Mouse (Mus musculus): ENCODE data around the gene Susd3. TPM values are rescaled to one million over a fixed set of nuclear protein-coding genes. Genes with fewer than 3 reads are reported as not detected.
A peak's percentile ranks its signal among the peaks of the same experiment; 100 is the strongest.

Susd3 gene
- polyA plus RNA-seq, 1 experiment from 2014 or later: 2.5 TPM

GRCm38 (mm10) chr13:49192156-49192855 lies 56.2 kb downstream of the Susd3 start:
- H3K9ac ChIP-seq (replicated peaks): peak overlapping the region; percentile 18; the same call in 1 of the 2 replicates
- H3K36me3 ChIP-seq (replicated peaks; ENCODE audit: insufficient read depth, low read length): peaks cover 18% of the 10 kb centered on the region
- ATAC-seq (no peak), DNase-seq (no peak)
- H3K4me1 ChIP-seq (ENCODE audit: insufficient read depth): peaks cover 66% of the 10 kb centered on the region
- H3K9me3 ChIP-seq (ENCODE audit: low read length): no peaks in the 10 kb centered on the region
- H3K27me3 ChIP-seq (ENCODE audit: insufficient read depth, low read length): no peaks in the 10 kb centered on the region
- H3K4me2 ChIP-seq (ENCODE audit: low read depth, low read length): no peak overlapping the region
- H3K4me3 ChIP-seq (ENCODE audit: low read depth, low read length): no peak overlapping the region
- peak overlapping the region; percentile 95 for H3K27ac ChIP-seq (ENCODE audit: low read depth)
- 60% methylated on average over 16 of the region's 16 CpGs for WGBS (ENCODE audit: insufficient replicate concordance)
- TF ChIP-seq CTCF (IDR thresholded peaks at IDR 0.05; ENCODE audit: low read depth) (no peak), EP300 (IDR thresholded peaks at IDR 0.05; ENCODE audit: low read depth) (no peak)

- Histone ChIP-seq H3K9ac (replicated peaks) (peak overlapping the region; percentile 12), H3K36me3 (replicated peaks; ENCODE audit: insufficient read depth, low read length) (peaks cover 18% of the 10 kb centered on the region), H3K27me3 (ENCODE audit: insufficient read depth, low read length) (no peaks in the 10 kb centered on the region), H3K4me1 (ENCODE audit: insufficient read depth) (peaks cover 71% of the 10 kb centered on the region), H3K27ac (ENCODE audit: low read depth) (peak overlapping the region; percentile 95), H3K9me3 (ENCODE audit: low read length) (no peaks in the 10 kb centered on the region), H3K4me2 (ENCODE audit: low read depth, low read length) (peak overlapping the region; percentile 92), H3K4me3 (ENCODE audit: low read depth, low read length) (no peak overlapping the region)
- 39% methylated on average over 5 of the region's 5 CpGs for whole genome bisulfite sequencing (ENCODE audit: insufficient replicate concordance)
- ATAC-seq: no peak
- no peak for TF ChIP-seq CTCF (IDR thresholded peaks at IDR 0.05; ENCODE audit: low read depth)
- TF ChIP-seq EP300 (IDR thresholded peaks at IDR 0.05; ENCODE audit: low read depth): no peak
- no peak for DNase-seq
These were observed 56.9 kb downstream of the Susd3 start for GRCm38 (mm10) chr13:49191673-49192035.

GRCm38 (mm10) chr13:49190876-49191672 lies 57.4 kb downstream of the Susd3 start:
- no peak overlapping the region for H3K4me3 ChIP-seq (ENCODE audit: low read depth, low read length)
- peak overlapping the region; percentile 35 for H3K9ac ChIP-seq (replicated peaks)
- H3K36me3 ChIP-seq (replicated peaks; ENCODE audit: insufficient read depth, low read length): peaks cover 15% of the 10 kb centered on the region
- peaks cover 71% of the 10 kb centered on the region for H3K4me1 ChIP-seq (ENCODE audit: insufficient read depth)
- H3K27me3 ChIP-seq (ENCODE audit: insufficient read depth, low read length): no peaks in the 10 kb centered on the region
- peak overlapping the region; percentile 92 for H3K4me2 ChIP-seq (ENCODE audit: low read depth, low read length)
- TF ChIP-seq CTCF (IDR thresholded peaks at IDR 0.05; ENCODE audit: low read depth): no peak
- no peak for TF ChIP-seq EP300 (IDR thresholded peaks at IDR 0.05; ENCODE audit: low read depth)
- ATAC-seq: no peak
- peak; percentile 39 for DNase-seq
- H3K9me3 ChIP-seq (ENCODE audit: low read length): no peaks in the 10 kb centered on the region
- H3K27ac ChIP-seq (ENCODE audit: low read depth): peak overlapping the region; percentile 95
- 50% methylated on average over 7 of the region's 7 CpGs for WGBS (ENCODE audit: insufficient replicate concordance)

GRCm38 (mm10) chr13:49189970-49190870 lies 58.3 kb downstream of the Susd3 start:
- Histone ChIP-seq H3K9me3 (ENCODE audit: low read length) (no peaks in the 10 kb centered on the region), H3K4me3 (ENCODE audit: low read depth, low read length) (no peak overlapping the region), H3K4me1 (ENCODE audit: insufficient read depth) (peaks cover 65% of the 10 kb centered on the region), H3K27me3 (ENCODE audit: insufficient read depth, low read length) (no peaks in the 10 kb centered on the region), H3K36me3 (replicated peaks; ENCODE audit: insufficient read depth, low read length) (peaks cover 7% of the 10 kb centered on the region), H3K9ac (replicated peaks) (peak overlapping the region; percentile 35), H3K4me2 (ENCODE audit: low read depth, low read length) (peak overlapping the region; percentile 92), H3K27ac (ENCODE audit: low read depth) (peak overlapping the region; percentile 95)
- TF ChIP-seq CTCF (IDR thresholded peaks at IDR 0.05; ENCODE audit: low read depth): no peak
- TF ChIP-seq EP300 (IDR thresholded peaks at IDR 0.05; ENCODE audit: low read depth): peak; percentile 49
- ATAC-seq (no peak), DNase-seq (peak; percentile 57)
- 36% methylated on average over 12 of the region's 12 CpGs for WGBS (ENCODE audit: insufficient replicate concordance)

- Histone ChIP-seq H3K4me1 (ENCODE audit: insufficient read depth) (peaks cover 65% of the 10 kb centered on the region), H3K36me3 (replicated peaks; ENCODE audit: insufficient read depth, low read length) (0 out of 2 replicates have a peak, but pooled peaks cover 4% of the 10 kb centered on the region), H3K9ac (replicated peaks) (peak overlapping the region; percentile 77; the same call in 1 of the 2 replicates), H3K4me2 (ENCODE audit: low read depth, low read length) (peak overlapping the region; percentile 92), H3K27me3 (ENCODE audit: insufficient read depth, low read length) (no peaks in the 10 kb centered on the region), H3K9me3 (ENCODE audit: low read length) (no peaks in the 10 kb centered on the region), H3K27ac (ENCODE audit: low read depth) (peak overlapping the region; percentile 95), H3K4me3 (ENCODE audit: low read depth, low read length) (peak overlapping the region; percentile 65)
- WGBS (ENCODE audit: insufficient replicate concordance): 31% methylated on average over 2 of the region's 2 CpGs
- DNase-seq (no peak), ATAC-seq (no peak)
- no peak for TF ChIP-seq EP300 (IDR thresholded peaks at IDR 0.05; ENCODE audit: low read depth)
- no peak for TF ChIP-seq CTCF (IDR thresholded peaks at IDR 0.05; ENCODE audit: low read depth)
These were observed 59.5 kb downstream of the Susd3 start for GRCm38 (mm10) chr13:49188966-49189360.

Data from liver, postnatal 0 days (tissue).